Mouse (Mus musculus) CH12F3 (cell line): ENCODE measurements around the gene Zfy1.
"Not testable (repeated sequence)": the region's sequence is repeated elsewhere in the genome, so short reads cannot be mapped to it uniquely, and the experiment has no call there.

Experiments used
- in situ Hi-C: fragments of 300-500 bp; cut with MboI; formaldehyde crosslinking; loops from 2 replicates; pipeline ENCODE4 v1.14.3; 2020; ENCODE audit warnings: low sequenced_read_pairs

Zfy1 gene

DNA sequence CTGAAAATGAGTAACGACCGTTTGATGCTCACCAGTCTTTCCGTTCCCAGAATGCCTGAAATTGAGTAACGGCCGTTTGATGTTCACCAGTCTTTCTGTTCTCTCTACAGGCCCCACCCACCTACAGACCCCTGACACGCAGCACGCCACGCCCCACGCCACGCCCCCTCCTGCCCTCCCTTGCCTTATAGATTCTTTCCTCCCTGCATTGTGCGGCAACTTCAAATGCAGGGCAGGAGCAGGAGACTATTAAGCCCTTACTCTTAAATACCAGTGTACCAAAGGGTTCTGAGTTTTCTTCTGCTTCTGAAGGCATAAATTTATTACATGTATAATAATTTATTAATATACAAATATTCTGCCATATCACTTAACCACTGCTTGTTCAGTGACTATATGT is at the start of gene Zfy1:
Gene Zfy1, minus strand, starts transcription at position 101 of the 400 bp plus-strand sequence.
- in situ Hi-C loops = not testable (repeated sequence)

DNA sequence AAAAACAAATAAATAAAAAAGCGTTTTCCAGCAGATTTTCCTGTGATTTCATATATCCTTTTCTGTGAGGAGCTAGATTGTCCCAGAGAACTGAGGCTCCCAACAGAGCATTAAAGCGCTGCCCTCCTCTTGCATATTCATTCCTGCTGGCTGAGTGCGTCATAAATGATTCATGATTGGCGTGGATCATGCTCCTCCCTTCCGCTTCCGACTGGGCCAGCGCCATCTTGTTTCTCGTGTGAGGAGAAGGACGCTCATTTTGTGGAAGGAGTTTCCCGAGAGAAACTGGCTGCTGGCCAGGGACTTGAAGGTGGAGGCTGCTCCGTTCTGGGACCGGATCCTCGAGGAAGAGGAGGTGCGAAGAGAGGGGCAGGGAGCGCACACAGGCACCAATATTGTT is 21.2 kb upstream of the Zfy1 start, which contains the start of gene Uba1y:
Gene Uba1y, plus strand, starts transcription at position 254 of the 400 bp plus-strand sequence.
- in situ Hi-C loops = no loop called here

DNA sequence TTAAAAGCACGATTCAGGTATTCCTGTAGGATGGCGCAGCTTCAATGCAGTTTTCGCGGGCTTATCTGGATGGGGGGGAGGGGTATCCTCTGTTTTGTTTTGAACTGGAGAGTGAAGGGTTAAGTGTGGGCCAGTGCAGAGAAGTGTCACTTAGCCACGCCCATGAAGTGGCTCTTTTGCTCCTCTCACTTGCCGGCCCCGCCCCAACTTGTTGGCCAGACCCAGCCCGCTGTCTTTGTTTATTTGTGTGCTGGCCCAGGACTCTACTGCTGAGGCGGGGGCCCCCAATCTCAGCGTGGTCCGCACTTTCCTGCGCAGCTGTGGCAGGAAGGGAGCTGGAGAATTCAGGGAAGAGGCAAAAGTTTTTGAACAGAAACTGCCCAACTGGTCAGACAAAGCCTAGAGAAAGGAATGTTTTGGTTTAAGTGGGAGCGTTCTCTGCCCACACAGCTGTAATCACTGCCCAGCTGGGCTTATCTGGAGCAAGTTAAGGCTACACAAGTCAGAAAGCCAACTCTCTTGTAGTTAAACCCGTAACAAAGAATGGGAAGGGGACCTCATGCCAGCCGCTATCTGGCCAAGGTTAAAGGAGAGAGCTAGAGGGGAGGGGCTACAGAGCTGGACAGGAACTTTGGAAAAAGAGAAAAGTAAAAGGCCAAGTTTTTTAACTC is 11.9 kb upstream of the Zfy1 start:
- in situ Hi-C loops = no loop called here
